Mouse (Mus musculus) cerebellum, adult 11 months (tissue): Measurements from ENCODE around the gene Wrb.

Experiments used
- DNase-seq: peaks from one replicate; pipeline ENCODE4 v3.0.0; 2022

The Wrb gene

GRCm38 (mm10) chr16:96159091-96159731 lies 14.0 kb downstream of the Wrb start:
- peak; percentile 48 for DNase-seq

DNA sequence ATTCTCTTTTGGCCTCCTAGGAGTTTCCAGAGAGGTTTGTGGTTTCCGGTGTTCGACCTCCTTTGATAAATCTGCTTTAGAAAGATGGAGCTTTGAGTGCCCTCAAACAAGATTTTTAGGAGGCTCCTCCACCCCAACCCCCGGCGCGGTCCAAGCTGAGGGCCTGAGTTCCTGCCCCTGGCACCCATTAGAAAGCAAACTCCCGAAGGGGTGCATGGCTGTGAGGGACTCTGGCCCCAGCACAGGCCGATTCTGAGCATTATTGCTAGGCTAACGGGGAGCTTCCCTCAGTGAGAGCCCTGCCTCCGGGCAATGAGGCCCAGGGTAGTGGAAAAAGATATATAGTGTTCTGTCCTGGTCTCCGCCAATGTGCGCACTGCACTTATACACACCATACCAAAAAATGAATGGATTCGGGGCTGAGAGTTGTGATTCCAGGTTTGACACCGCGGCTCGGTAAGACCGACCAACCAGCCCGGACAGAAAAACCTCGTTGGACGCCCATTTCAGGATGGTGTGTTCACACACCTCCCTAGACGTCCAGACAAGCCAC lies 14.7 kb downstream of the Wrb start:
- DNase-seq = peak; percentile 24

DNA sequence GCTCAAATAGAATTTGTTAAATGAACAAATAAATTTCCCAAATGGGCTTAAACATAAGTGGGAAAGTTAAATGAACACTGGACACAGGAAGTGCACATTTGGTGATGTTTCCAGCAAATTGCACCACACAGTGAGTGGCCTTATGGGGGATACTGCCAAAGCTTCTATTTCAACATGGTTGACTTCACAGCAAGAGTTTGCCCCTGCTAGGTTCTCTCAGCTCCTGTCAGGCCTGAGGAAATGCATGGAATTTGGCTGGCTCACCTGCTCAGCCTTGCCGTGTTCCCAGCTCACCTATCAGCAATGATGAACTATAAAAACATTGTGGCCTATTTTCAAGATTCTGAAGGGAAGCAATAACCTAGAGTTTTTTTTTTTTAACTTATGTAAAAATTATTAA lies 15.7 kb downstream of the Wrb start:
- DNase-seq = peak; percentile 37

GRCm38 (mm10) chr16:96161336-96161735 lies 16.1 kb downstream of the Wrb start:
- peak; percentile 40 for DNase-seq

DNA sequence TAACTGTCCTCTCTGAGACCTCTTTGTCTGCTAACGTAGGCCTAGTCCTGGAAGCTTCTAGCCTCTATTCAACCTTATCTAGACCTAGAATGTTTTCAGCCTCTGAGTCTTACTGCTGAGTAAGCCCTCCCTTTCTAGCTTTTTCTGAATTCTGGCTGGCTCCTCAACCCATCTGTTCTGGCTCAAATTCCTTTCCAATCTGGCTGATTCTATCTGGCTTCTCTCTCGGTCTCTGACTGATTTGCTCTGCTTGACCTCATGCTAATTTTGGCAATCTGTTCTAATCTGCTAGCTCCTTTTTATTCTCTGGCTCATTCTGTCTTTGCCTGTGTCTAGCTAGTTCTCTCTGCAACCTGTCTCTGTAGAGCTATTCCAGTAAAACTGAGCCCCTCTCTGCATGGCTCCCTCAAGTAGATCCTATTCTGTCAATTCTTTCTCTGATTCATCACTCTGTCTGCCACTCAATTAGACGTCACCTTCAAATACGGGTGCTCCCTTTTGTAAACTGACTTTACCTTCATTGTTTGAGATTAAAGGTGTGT lies 20.6 kb downstream of the Wrb start:
- peak; percentile 58 for DNase-seq

GRCm38 (mm10) chr16:96168837-96169236 lies 23.6 kb downstream of the Wrb start:
- DNase-seq = no peak

- DNase-seq = no peak
Observed at GRCm38 (mm10) chr16:96173648-96174047, 28.4 kb downstream of the Wrb start.

DNA sequence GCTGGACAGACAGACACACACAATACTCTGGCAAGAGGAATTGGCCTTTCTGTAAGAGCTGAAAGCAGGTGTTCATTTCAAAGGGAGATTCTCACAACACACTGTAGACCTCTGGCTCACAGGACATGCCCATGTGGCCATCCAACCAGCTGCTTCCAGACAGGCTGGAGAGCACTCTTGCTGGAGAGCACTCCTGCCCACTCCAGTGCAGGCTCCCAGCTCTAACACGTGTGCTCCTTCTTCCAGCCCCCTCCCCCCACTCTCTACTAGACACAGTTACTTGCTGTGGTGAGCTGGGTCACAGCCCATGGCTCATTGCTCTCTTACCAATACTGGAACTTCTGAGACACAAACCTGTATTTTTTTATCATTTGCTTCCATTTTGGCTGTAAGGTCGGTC lies 30.2 kb downstream of the Wrb start:
- DNase-seq = no peak

- no peak for DNase-seq
Observed at GRCm38 (mm10) chr16:96179156-96179555, 33.9 kb downstream of the Wrb start.

DNA sequence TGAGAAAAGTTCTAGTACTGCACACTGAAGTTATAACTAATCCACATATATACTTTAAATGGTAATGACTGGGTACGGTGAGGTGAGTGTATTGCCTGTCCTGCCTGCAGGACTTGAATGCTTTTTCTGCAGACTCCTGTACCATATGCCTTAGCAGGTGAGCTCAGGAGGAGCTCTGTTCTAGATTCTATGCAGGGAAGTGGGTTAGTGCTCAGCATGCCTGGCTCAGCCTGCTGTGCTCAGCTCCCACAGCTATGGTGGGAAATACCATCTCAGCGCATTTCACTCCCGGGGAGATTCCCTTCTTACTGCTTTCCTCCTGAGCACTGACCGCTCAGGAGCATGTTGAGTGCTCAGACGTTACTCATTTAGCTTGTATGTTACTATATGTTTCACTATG lies 42.4 kb downstream of the Wrb start:
- peak; percentile 17 for DNase-seq

- DNase-seq = peak; percentile 100
Observed at GRCm38 (mm10) chr16:96191531-96192506, 46.6 kb downstream of the Wrb start, which contains the start of gene Lca5l. TSS of gene Lca5l (minus strand) at chr16:96192271.

DNA sequence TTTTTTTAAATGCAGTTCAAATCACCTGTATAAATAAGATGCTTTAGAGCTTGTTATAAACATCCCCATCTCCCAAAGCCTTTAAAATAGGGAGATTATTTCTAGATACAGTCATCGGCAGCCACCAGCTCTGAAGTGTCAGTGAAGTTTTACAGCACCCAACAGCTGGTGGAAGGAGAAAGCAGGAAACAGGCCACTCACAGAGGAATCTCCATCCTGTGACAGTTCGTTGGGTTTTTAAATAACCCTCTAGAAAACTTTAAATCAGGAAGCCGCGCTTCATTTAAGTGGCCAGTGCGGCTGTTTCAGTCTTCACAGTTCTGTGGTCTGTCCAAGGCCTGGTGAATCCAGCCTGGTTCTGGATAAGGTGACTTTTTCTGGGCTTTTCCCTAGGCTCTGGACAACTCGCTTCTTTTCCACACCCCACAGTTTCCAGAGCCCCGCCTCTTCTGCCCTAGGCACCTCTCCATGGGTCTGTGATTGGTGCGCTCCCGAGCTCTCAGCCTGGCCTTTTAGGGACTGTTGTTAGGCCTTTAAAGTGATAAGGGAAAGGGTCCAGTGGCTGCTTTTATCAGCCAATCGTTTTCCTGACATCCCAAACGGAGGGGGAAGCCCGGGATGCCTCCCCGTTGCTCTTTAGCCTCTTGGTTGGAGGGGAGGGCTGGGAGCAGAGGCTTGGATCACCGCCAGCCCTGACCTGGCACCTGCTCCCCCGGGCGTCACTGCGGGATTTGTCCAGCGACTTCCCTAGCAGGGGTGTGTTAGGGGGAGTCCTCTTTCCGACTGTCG lies 54.9 kb downstream of the Wrb start, which contains the start of gene Sh3bgr:
Gene Sh3bgr (plus strand): TSS at position 538 of the 789 bp plus-strand sequence.
- peak; percentile 56 for DNase-seq

DNA sequence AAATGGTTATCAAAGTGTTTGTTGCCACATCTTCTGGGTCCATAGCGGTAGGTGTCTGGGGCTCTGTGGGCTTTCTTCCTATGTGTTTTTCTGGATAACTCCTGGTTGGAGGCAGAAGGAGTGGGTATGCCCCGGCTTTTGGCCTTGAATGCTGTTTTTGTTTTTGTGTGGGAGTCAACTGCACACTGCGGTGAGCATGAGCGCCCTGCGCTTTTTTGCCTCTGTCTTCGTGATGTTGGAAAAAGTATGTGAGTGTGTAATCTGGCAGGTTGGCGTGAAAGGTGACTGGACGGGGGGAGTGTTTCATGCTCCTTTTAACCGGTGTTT lies 55.5 kb downstream of the Wrb start:
- DNase-seq = no peak

GRCm38 (mm10) chr16:96201485-96202232 lies 56.5 kb downstream of the Wrb start:
- no peak for DNase-seq
